Mouse (Mus musculus) megakaryocyte-erythroid progenitor cell, adult 5-6 weeks (primary cell): Measurements from ENCODE around the gene Gm47791. TPM values are rescaled to one million over a fixed set of nuclear protein-coding genes. Genes with fewer than 3 reads are reported as not detected.

ENCODE experiments used
- ATAC-seq: replicated peaks from 2 replicates; pipeline ENCODE4 v1.8.0; 2016; ENCODE audit warnings: mild to moderate bottlenecking, inconsistent platforms; ENCODE audit not compliant: severe bottlenecking, poor library complexity, low FRiP score, low TSS enrichment
- total RNA-seq, 2 experiments: library from RNA; stranded (forward) in 1 of 2; stranded (reverse) in 1 of 2; fragments of 200-1000, 215-1000 nt in 1 of 2; fragments of >200 nt in 1 of 2; fragmentation: Nextera tagmentation in 1 of 2; gene quantifications; 2 replicates each; pipeline ENCODE4 v1.2.3; 2014 to 2017

The Gm47791 gene
- total RNA-seq, 2 experiments from 2014 or later = not detected

GRCm38 (mm10) chr1:82792238-82792637 lies 21.2 kb upstream of the Gm47791 start:
- no peak for ATAC-seq

GRCm38 (mm10) chr1:82791105-82791504 lies 20.1 kb upstream of the Gm47791 start:
- ATAC-seq = no peak

GRCm38 (mm10) chr1:82788070-82788469 lies 17.0 kb upstream of the Gm47791 start:
- no peak for ATAC-seq

- peak; percentile 72; the same call in 1 of the 2 replicates for ATAC-seq
Measured at GRCm38 (mm10) chr1:82787414-82787813, 16.4 kb upstream of the Gm47791 start.

- 0 out of 2 replicates have a peak, but pooled peaks have one; percentile 50 for ATAC-seq
Measured at GRCm38 (mm10) chr1:82785546-82785945, 14.5 kb upstream of the Gm47791 start.

- ATAC-seq = no peak
Measured at GRCm38 (mm10) chr1:82783559-82783958, 12.5 kb upstream of the Gm47791 start.

GRCm38 (mm10) chr1:82779388-82779966 lies 8.4 kb upstream of the Gm47791 start:
- ATAC-seq = no peak

GRCm38 (mm10) chr1:82775293-82775692 lies 4.2 kb upstream of the Gm47791 start:
- no peak for ATAC-seq

GRCm38 (mm10) chr1:82773208-82773607 lies 2.2 kb upstream of the Gm47791 start:
- ATAC-seq = no peak

- no peak for ATAC-seq
Measured at GRCm38 (mm10) chr1:82772428-82772827, 1.4 kb upstream of the Gm47791 start.

GRCm38 (mm10) chr1:82768269-82768668 lies 2.8 kb downstream of the Gm47791 start, which contains the start of gene Tm4sf20:
Tm4sf20 (minus strand) TSS chr1:82768461.
- no peak for ATAC-seq

- ATAC-seq = no peak
Measured at GRCm38 (mm10) chr1:82766641-82767040, 4.4 kb downstream of the Gm47791 start.

GRCm38 (mm10) chr1:82766227-82766626 lies 4.8 kb downstream of the Gm47791 start:
- no peak for ATAC-seq

- no peak for ATAC-seq
Measured at GRCm38 (mm10) chr1:82762274-82762673, 8.8 kb downstream of the Gm47791 start.

- no peak for ATAC-seq
Measured at GRCm38 (mm10) chr1:82761454-82762169, 9.4 kb downstream of the Gm47791 start.

GRCm38 (mm10) chr1:82759520-82759919 lies 11.5 kb downstream of the Gm47791 start:
- ATAC-seq = peak; percentile 54; the same call in 1 of the 2 replicates

- peak; percentile 76 for ATAC-seq
Measured at GRCm38 (mm10) chr1:82747714-82748452, 23.2 kb downstream of the Gm47791 start.

GRCm38 (mm10) chr1:82746408-82746807 lies 24.6 kb downstream of the Gm47791 start:
- no peak for ATAC-seq

- ATAC-seq = no peak
Measured at GRCm38 (mm10) chr1:82743962-82744361, 27.1 kb downstream of the Gm47791 start.

GRCm38 (mm10) chr1:82741539-82741938 lies 29.5 kb downstream of the Gm47791 start:
- ATAC-seq = no peak
